Mouse (Mus musculus) E14TG2a.4 (cell line): Measurements from ENCODE around the gene Xylt1.

Experiments used
- H3K27me3 ChIP-seq: 2 replicates; pipeline ENCODE4 v1.6.1; 2014; ENCODE audit warnings: low read length, control low read depth; ENCODE audit not compliant: insufficient read depth
- H3K36me3 ChIP-seq: 2 replicates; pipeline ENCODE4 v1.6.1; 2014; ENCODE audit warnings: low read length, control low read depth; ENCODE audit not compliant: insufficient read depth
- H3K4me1 ChIP-seq: replicated peaks from 2 replicates; pipeline ENCODE4 v1.6.1; 2014; ENCODE audit warnings: low read depth, low read length, control low read depth
- H3K4me3 ChIP-seq: replicated peaks from 2 replicates; pipeline ENCODE4 v1.5.1; 2014; ENCODE audit warnings: mild to moderate bottlenecking, low read length
- H3K9me3 ChIP-seq: 2 replicates; pipeline ENCODE4 v1.6.1; 2014; ENCODE audit warnings: low read length, control low read depth
- CTCF ChIP-seq: conservative IDR thresholded peaks from 2 replicates; pipeline ENCODE4 v1.5.1; 2014; ENCODE audit warnings: low read length
- NANOG ChIP-seq: IDR thresholded peaks from 2 replicates; pipeline ENCODE4 v1.6.1; 2014; ENCODE audit warnings: borderline replicate concordance, low read length, mixed read lengths
- POU5F1 ChIP-seq: IDR thresholded peaks from 2 replicates; pipeline ENCODE4 v1.6.1; 2014; ENCODE audit warnings: low read length, borderline replicate concordance

Gene Xylt1

DNA sequence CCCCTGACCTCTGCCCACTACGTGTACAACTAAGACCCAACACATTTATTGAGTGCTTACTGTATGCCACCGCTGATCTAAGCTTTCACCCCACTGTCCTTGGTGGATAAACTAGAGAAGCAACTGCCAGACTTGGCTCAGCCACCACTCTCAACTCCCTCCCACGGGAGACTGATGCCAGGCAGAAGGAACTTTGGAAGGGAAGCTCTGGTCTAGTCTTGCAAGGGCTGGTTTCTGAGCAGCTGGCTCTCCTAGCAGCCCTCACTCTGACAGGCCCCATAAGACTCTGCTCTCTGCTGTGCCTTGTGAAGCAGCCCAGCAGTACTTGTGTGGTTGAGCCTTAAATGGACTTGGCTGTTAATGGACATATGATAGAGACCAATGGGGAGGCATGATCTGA is 60.2 kb downstream of the Xylt1 start:
- Histone ChIP-seq H3K9me3 (no peaks in the 10 kb centered on the region), H3K4me1 (peaks cover 6% of the 10 kb centered on the region; the same call in 1 of the 2 replicates), H3K4me3 (no peak overlapping the region), H3K36me3 (no peaks in the 10 kb centered on the region), H3K27me3 (no peaks in the 10 kb centered on the region)
- no peak for TF ChIP-seq CTCF
- no peak for TF ChIP-seq NANOG
- TF ChIP-seq POU5F1 = no peak

DNA sequence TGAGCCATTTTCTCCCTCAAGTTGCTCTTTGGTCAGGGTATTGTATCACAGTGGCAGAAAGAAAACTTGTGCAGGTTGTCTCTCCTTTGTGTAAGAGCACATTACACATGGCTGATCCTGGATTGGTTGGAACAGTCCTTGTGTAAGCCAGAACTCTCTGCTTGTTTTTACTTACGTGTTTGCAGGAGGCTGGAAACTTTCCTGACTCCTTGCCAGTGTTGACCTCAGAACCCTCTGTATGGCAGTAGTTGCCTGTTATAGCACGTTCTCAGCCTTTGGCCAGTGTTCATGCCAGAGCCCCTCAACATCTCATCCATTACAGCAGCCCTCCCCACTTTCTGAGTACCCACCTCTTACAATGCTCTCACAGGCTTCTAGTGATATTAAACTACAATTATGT is 61.9 kb downstream of the Xylt1 start:
- TF ChIP-seq CTCF = no peak
- TF ChIP-seq POU5F1 = no peak
- TF ChIP-seq NANOG = no peak
- no peaks in the 10 kb centered on the region for H3K4me1 ChIP-seq

DNA sequence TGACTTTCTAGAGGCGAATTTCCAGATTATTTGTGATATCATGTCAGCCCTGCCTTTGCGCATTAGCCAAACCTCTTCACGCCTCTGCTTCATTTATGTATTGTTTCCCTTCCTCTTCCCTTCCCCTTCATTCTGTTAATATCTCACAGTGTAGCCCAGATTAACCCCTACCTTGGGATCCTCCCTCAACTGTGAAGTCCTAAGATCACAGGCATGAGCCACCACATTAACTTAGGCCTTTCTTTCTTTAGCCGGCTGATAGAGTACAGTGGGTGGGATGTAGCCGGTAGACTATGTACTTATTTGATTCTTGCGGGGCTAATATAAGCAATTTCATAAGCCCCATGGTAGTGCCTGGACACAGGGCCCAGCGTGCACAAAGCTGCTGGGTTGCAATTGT is 62.4 kb downstream of the Xylt1 start:
- H3K36me3 ChIP-seq = no peaks in the 10 kb centered on the region
- H3K27me3 ChIP-seq = no peaks in the 10 kb centered on the region
- H3K9me3 ChIP-seq = no peaks in the 10 kb centered on the region
- TF ChIP-seq NANOG (no peak), POU5F1 (no peak), CTCF (no peak)
- no peak overlapping the region for H3K4me3 ChIP-seq
- no peaks in the 10 kb centered on the region for H3K4me1 ChIP-seq

More for the DNA sequence above, 61.9 kb downstream of the Xylt1 start:
- Histone ChIP-seq H3K27me3 (no peaks in the 10 kb centered on the region), H3K36me3 (no peaks in the 10 kb centered on the region), H3K9me3 (no peaks in the 10 kb centered on the region), H3K4me3 (no peak overlapping the region)

DNA sequence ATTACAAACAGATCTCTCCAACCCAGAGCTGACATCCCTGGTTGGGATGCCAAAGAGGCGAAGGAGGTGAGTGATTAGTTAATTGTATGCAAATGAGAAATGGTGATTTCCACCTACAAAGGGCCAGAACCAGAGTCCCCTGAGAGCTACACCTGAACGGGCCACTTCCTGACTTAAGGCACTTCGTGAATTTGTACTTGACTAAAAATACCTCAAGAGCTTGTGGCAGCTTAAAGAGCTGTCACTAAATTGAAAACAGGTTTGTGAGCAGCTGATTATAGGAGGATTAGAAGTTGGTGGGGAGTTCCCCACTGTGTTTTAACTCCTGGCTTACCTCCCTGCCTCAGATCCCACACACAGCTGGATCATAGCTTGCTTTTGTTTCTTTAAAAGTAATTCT is 64.7 kb downstream of the Xylt1 start:
- no peaks in the 10 kb centered on the region for H3K9me3 ChIP-seq
- no peaks in the 10 kb centered on the region for H3K4me1 ChIP-seq
- no peaks in the 10 kb centered on the region for H3K27me3 ChIP-seq
- TF ChIP-seq NANOG = no peak
- no peak for TF ChIP-seq POU5F1
- no peak for TF ChIP-seq CTCF
- H3K36me3 ChIP-seq = no peaks in the 10 kb centered on the region
- no peak overlapping the region for H3K4me3 ChIP-seq

DNA sequence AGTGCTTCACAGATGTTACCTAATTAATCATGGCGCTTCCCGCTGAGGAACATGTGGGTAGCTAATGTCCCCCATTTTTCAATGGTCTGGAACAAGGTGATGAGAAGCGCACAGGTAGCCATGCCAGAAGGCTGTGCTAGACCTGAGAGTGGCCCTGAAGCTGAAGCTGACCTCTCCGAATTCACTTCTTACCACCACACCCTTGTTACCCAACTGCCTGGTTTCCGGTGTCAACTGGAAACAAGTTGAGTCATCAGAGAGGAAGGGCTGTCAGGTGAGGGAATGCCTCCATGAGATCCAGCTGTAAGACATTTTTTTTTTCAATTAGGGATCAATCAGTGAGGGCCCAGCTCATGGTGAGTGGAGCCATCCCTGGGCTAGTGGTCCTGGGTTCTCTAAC is 68.8 kb downstream of the Xylt1 start:
- H3K4me3 ChIP-seq = no peak overlapping the region

DNA sequence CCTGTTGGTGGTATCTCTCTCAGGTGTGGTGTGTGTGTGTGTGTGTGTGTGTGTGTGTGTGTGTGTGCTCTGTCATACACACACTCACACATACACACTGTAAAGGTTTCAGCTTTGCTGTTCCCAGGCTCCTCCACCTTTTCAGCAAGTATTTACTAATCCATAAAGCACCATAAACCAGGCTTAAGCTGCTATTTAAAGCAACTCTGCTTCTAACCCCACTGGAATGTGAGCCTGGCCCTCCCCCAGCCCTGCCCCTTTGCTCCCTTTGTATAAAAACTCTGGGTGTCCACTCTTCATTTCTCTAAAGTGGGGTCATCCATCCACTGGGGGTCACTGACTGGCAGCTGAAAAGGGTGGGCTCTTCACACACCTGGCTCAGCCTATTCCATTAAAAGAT is 70.4 kb downstream of the Xylt1 start:
- no peaks in the 10 kb centered on the region for H3K4me1 ChIP-seq
- TF ChIP-seq CTCF (no peak), POU5F1 (no peak), NANOG (no peak)

More for the DNA sequence above, 68.8 kb downstream of the Xylt1 start:
- H3K4me1 ChIP-seq = no peaks in the 10 kb centered on the region
- TF ChIP-seq POU5F1 = no peak
- no peaks in the 10 kb centered on the region for H3K36me3 ChIP-seq
- no peaks in the 10 kb centered on the region for H3K9me3 ChIP-seq
- no peaks in the 10 kb centered on the region for H3K27me3 ChIP-seq

DNA sequence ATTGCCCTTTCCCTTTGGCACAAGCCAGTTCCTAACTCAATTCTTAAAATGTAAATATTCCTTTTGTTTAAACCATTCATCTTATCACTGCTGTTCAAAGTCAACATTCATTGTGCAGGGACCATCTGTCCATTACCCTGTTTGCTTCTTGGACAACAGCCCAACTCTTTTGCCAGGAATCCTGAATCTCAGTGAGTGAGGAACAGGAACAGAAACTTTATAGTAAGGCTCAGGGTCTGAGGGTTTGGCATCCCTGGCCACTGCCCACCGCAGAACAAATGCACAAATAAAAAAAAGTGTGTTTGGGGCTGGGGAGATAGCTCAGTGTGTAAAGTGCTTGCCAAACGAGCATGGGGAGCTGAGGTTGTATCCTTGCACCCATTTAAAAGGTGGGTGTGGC is 71.5 kb downstream of the Xylt1 start:
- Histone ChIP-seq H3K36me3 (no peaks in the 10 kb centered on the region), H3K4me3 (no peak overlapping the region), H3K4me1 (no peaks in the 10 kb centered on the region), H3K9me3 (no peaks in the 10 kb centered on the region), H3K27me3 (no peaks in the 10 kb centered on the region)
- no peak for TF ChIP-seq NANOG
- TF ChIP-seq CTCF = no peak
- no peak for TF ChIP-seq POU5F1

More for the DNA sequence above, 70.4 kb downstream of the Xylt1 start:
- Histone ChIP-seq H3K9me3 (no peaks in the 10 kb centered on the region), H3K36me3 (no peaks in the 10 kb centered on the region), H3K27me3 (no peaks in the 10 kb centered on the region), H3K4me3 (no peak overlapping the region)

DNA sequence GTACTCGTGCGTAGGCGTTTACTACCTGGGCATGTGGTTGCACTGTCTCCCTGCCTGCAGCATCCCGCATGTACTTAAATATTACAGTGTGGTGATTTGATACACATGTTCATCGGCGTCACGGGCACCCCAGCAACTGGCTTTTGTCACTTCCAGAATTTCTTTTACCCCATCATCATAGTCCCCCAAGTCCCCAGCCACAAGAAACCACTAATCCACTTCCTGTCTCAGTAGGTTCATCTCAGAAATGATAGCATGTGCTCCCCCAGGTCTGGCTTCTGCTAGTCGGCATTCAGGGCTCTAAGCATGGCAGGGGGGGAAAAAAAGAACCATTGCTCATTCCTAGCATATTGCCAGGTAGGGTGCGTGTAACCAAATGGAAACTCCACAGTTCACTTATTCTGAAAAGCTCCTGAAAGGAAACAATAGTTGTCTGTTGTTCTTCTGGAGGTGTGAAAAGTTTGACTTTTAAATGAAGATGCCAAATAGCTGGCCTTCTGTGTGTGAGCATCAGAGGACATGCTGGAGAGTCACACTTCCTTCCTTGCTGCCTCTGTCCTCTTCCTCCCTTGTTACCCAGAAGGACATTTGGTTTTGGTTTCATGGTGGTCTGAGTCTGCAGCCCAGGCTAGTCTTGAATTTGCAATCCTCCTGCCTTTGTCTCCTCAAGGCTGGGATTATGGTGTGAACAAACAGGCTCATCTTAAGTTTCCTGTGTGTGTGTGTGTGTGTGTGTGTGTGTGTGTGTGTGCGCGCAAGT is 74.2 kb downstream of the Xylt1 start:
- H3K27me3 ChIP-seq = no peaks in the 10 kb centered on the region
- no peaks in the 10 kb centered on the region for H3K9me3 ChIP-seq
- no peak overlapping the region for H3K4me3 ChIP-seq
- TF ChIP-seq NANOG (no peak), POU5F1 (no peak), CTCF (no peak)
- no peaks in the 10 kb centered on the region for H3K36me3 ChIP-seq
- H3K4me1 ChIP-seq = no peaks in the 10 kb centered on the region

DNA sequence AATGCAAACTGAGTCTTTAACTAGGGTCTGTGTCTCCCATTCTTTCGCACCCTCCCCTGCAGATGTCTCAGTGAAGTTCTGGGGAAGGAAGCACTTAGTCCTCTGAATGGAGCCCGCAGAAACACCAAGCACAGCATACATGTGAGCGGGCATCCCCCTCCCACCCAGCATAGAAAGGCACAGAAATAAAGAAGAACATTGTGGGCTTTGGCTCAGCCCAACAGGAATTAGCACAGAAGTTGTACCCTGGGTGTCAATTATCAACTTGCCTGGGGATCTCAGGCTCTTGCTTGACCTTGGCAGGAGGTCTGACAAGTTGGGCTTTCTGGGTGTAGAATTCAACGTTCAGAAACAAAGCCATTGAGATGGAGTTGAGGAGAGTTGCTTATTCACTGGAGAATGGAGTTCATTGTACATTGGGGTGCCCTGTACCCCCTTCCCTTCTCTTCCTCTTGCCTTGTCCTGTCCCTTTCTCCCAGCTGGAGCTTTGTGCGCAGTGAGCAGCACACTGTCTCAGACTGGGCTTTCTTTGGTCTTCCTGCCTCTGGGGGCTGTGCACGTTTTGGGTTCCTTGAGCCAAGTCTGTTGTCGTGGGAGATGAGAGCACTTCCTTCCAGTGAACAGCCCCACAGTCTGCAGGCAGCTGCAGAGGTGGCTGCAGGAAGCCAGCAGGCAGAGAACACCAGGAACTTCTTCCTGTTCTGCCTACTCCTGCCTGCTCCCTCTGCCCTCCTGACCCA is 81.6 kb downstream of the Xylt1 start:
- Histone ChIP-seq H3K4me3 (no peak overlapping the region), H3K36me3 (no peaks in the 10 kb centered on the region), H3K4me1 (no peaks in the 10 kb centered on the region), H3K9me3 (no peaks in the 10 kb centered on the region), H3K27me3 (no peaks in the 10 kb centered on the region)
- TF ChIP-seq CTCF (no peak), NANOG (no peak), POU5F1 (no peak)
